Mouse (Mus musculus): Measurements from ENCODE around the gene Atp10a. TPM values are rescaled to one million over a fixed set of nuclear protein-coding genes. Genes with fewer than 3 reads are reported as not detected.

The Atp10a gene
- polyA plus RNA-seq, 1 experiment from 2014 or later = 3.2 TPM

DNA sequence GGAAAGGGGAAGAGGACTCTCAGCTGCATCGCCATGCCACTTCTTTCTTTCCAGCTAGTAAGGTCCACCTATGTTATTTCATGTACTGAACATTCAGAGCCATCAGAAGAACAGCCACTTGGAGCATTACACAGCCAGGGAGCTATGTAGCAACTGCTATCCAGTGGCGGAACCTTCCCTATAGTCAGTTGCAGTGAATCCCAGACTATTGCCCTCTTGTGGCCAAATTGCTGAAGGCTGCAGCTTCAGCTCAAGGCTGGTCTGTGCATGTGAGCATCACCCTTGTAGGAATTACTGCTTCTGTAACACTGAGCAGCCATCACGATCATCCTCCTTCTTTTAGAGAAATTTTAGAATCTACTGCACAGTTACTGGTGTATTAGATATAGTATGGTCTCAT, 114.3 kb downstream of the Atp10a start:
- no peak overlapping the region for H3K4me2 ChIP-seq (ENCODE audit: low read length)
- H3K4me1 ChIP-seq (replicated peaks; ENCODE audit: control insufficient read depth, insufficient read depth, low read length) = no peaks in the 10 kb centered on the region
- 75% methylated on average over 3 of the region's 3 CpGs for WGBS
- H3K36me3 ChIP-seq (ENCODE audit: control insufficient read depth, insufficient read depth, low read length) = no peaks in the 10 kb centered on the region
- H3K27me3 ChIP-seq (replicated peaks; ENCODE audit: control insufficient read depth, insufficient read depth, low read length) = no peaks in the 10 kb centered on the region
- no peak overlapping the region for H3K9ac ChIP-seq (ENCODE audit: low read length)
- no peak overlapping the region for H3K4me3 ChIP-seq (ENCODE audit: low read depth, low read length)
- no peak overlapping the region for H3K27ac ChIP-seq (ENCODE audit: low read depth)
- DNase-seq (ENCODE audit: low spot score) (no peak), ATAC-seq (replicated peaks; ENCODE audit: low FRiP score, low TSS enrichment, low read depth) (no peak)
- no peaks in the 10 kb centered on the region for H3K9me3 ChIP-seq (ENCODE audit: control insufficient read depth, low read length)

DNA sequence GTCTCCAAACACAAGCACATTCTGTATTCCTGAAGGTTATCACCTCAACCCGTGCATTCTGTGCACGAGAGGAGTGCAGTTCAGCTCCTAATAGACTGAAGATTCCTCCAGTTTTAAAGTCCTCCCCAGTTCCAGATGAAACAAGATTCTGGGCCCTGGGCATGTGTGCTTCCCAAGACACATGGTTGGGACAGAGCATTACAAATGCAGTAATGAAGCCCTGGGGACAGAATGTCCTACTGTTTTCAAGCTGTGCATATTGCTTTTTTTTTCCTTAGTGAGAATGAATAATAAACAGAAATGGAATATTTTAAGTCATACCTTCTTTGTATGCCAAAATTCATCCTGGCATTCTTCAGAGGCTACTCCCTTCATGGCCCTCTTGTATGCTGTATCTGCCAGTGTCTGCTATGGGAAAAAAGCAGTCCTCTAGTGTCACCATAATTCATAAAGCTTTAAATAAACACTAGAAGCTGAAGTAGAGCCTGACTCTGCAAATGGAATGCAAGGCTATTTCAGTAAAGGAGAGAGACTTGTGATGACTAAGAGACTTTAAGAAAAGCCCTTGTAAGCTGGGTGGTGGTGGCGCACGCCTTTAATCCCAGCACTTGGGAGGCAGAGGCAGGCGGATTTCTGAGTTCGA, 116.2 kb downstream of the Atp10a start:
- Histone ChIP-seq H3K4me1 (replicated peaks; ENCODE audit: control insufficient read depth, insufficient read depth, low read length) (no peaks in the 10 kb centered on the region), H3K9me3 (ENCODE audit: control insufficient read depth, low read length) (no peaks in the 10 kb centered on the region), H3K9ac (ENCODE audit: low read length) (no peak overlapping the region), H3K27me3 (replicated peaks; ENCODE audit: control insufficient read depth, insufficient read depth, low read length) (no peaks in the 10 kb centered on the region), H3K4me3 (ENCODE audit: low read depth, low read length) (no peak overlapping the region), H3K4me2 (ENCODE audit: low read length) (no peak overlapping the region), H3K36me3 (ENCODE audit: control insufficient read depth, insufficient read depth, low read length) (no peaks in the 10 kb centered on the region), H3K27ac (ENCODE audit: low read depth) (no peak overlapping the region)
- ATAC-seq (replicated peaks; ENCODE audit: low FRiP score, low TSS enrichment, low read depth) (no peak), DNase-seq (ENCODE audit: low spot score) (no peak)
- WGBS = 69% methylated on average over 6 of the region's 6 CpGs

DNA sequence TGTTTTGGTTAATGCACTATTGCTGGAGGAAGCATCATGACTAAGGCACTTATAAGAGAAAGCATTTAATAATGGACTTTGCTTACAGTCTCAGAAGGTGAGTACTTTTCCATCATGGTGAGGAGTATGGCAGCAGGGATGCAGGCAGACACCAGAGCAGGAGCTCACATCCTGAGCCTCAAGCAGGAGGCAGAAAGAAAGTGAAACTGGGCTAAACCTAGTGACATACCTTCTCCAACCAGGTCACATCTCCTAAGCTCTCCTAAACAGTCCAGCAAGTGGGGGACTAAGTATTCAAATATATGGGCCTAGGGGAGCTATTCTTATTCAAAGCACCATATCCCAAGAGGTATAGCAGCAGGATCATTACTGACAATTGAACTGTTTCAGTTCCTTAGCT, 123.2 kb downstream of the Atp10a start:
- Histone ChIP-seq H3K27ac (ENCODE audit: low read depth) (no peak overlapping the region), H3K4me2 (ENCODE audit: low read length) (no peak overlapping the region), H3K9me3 (ENCODE audit: control insufficient read depth, low read length) (no peaks in the 10 kb centered on the region), H3K36me3 (ENCODE audit: control insufficient read depth, insufficient read depth, low read length) (no peaks in the 10 kb centered on the region), H3K4me3 (ENCODE audit: low read depth, low read length) (no peak overlapping the region), H3K27me3 (replicated peaks; ENCODE audit: control insufficient read depth, insufficient read depth, low read length) (no peaks in the 10 kb centered on the region), H3K9ac (ENCODE audit: low read length) (no peak overlapping the region), H3K4me1 (replicated peaks; ENCODE audit: control insufficient read depth, insufficient read depth, low read length) (no peaks in the 10 kb centered on the region)
- no peak for ATAC-seq (replicated peaks; ENCODE audit: low FRiP score, low TSS enrichment, low read depth)
- DNase-seq (ENCODE audit: low spot score) = no peak

DNA sequence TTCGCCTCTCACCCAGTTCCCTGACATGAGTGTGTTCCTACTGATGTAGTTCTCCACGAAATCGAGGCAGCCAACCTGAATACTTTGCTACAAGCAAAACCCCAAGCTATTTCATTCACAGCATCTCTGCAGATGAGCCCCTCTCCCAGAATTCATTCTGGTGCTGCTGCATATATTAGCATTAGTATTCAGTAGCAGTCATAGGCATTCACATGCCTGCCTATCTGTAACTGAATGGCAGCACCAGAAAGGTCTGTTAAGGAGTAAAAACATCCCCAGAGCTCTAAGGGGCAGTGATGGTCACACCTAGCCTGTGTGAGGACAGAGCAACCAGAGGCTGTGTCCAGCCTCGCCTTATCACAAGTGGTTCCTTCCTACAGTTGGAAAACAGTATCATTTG, 131.0 kb downstream of the Atp10a start:
- ATAC-seq (replicated peaks; ENCODE audit: low FRiP score, low TSS enrichment, low read depth) (no peak), DNase-seq (ENCODE audit: low spot score) (no peak)
- Histone ChIP-seq H3K4me1 (replicated peaks; ENCODE audit: control insufficient read depth, insufficient read depth, low read length) (peaks cover 13% of the 10 kb centered on the region; the same call in 1 of the 2 replicates), H3K9me3 (ENCODE audit: control insufficient read depth, low read length) (no peaks in the 10 kb centered on the region), H3K4me3 (ENCODE audit: low read depth, low read length) (no peak overlapping the region), H3K36me3 (ENCODE audit: control insufficient read depth, insufficient read depth, low read length) (no peaks in the 10 kb centered on the region), H3K27ac (ENCODE audit: low read depth) (no peak overlapping the region), H3K9ac (ENCODE audit: low read length) (no peak overlapping the region), H3K4me2 (ENCODE audit: low read length) (no peak overlapping the region), H3K27me3 (replicated peaks; ENCODE audit: control insufficient read depth, insufficient read depth, low read length) (no peaks in the 10 kb centered on the region)
- WGBS = 88% methylated on average over 4 of the region's 4 CpGs

DNA sequence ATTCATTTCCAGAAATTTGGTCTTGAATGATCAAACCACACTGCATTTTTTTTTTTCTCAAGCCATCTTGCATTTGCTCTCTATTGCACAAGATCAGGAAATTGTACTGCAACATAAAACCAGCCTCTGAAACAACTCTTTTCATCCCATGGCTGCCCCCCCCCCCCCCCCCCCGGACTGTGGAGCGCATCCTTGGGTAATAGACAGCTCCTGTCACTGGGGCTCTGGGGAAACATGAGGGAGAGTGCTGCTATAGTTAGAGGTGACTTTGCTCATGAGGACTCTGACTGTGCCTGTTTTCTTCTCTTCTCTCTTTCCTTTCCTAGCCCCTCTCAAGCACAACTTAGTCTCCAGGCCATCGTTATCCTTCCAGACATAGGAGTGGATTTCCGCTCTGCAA, 131.6 kb downstream of the Atp10a start:
- H3K27ac ChIP-seq (ENCODE audit: low read depth) = peak overlapping the region; percentile 51; the same call in 1 of the 2 replicates
- H3K4me2 ChIP-seq (ENCODE audit: low read length) = no peak overlapping the region
- H3K9ac ChIP-seq (ENCODE audit: low read length) = no peak overlapping the region
- ATAC-seq (replicated peaks; ENCODE audit: low FRiP score, low TSS enrichment, low read depth) (no peak), DNase-seq (ENCODE audit: low spot score) (no peak)
- no peaks in the 10 kb centered on the region for H3K36me3 ChIP-seq (ENCODE audit: control insufficient read depth, insufficient read depth, low read length)
- WGBS = 47% methylated on average over 4 of the region's 4 CpGs
- no peaks in the 10 kb centered on the region for H3K27me3 ChIP-seq (replicated peaks; ENCODE audit: control insufficient read depth, insufficient read depth, low read length)
- no peak overlapping the region for H3K4me3 ChIP-seq (ENCODE audit: low read depth, low read length)
- peaks cover 13% of the 10 kb centered on the region; the same call in 1 of the 2 replicates for H3K4me1 ChIP-seq (replicated peaks; ENCODE audit: control insufficient read depth, insufficient read depth, low read length)
- H3K9me3 ChIP-seq (ENCODE audit: control insufficient read depth, low read length) = no peaks in the 10 kb centered on the region

DNA sequence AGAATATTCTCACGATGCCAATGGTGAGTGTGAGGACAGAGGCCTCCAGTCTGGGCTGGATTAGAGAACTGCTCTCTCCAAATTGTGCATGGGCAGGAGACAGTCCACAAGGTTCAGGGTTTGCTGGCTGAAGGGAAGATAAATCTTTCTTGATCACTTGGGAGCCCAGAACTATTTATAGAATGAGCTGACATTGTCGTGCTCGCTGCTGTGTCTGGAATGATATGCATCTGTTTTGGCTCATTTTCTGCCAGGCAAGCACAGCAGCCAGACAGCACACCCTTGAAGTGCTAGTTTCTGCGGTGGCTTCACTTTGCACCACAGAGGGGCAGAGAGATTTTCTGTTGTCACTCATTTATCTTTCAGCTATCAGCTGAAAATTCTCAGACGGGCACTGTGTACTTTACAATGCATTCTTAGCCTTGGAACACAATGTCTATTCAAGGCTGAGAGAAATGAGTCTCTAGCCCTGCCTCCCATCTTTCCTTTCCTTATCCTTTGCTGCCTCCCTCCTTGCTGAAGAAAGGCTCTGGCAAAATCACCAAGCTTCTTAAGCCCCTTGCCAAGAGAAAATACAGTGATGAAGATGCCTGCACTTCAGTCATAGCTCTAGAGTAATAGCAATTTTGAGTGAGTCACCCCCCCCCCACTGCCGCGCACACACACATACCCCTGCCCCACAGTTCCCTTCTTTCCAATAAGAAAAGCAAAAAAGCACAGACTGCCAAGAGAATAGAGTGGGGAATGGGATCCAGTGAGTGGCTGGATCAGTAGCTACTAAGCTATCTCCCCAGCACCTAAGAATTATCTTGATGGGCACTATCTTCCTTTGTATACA, 132.7 kb downstream of the Atp10a start:
- WGBS = 26% methylated on average over 7 of the region's 7 CpGs
- Histone ChIP-seq H3K4me3 (ENCODE audit: low read depth, low read length) (no peak overlapping the region), H3K4me2 (ENCODE audit: low read length) (peak overlapping the region; percentile 26; the same call in 1 of the 2 replicates), H3K27me3 (replicated peaks; ENCODE audit: control insufficient read depth, insufficient read depth, low read length) (no peaks in the 10 kb centered on the region), H3K36me3 (ENCODE audit: control insufficient read depth, insufficient read depth, low read length) (no peaks in the 10 kb centered on the region), H3K4me1 (replicated peaks; ENCODE audit: control insufficient read depth, insufficient read depth, low read length) (peaks cover 13% of the 10 kb centered on the region; the same call in 1 of the 2 replicates), H3K9me3 (ENCODE audit: control insufficient read depth, low read length) (no peaks in the 10 kb centered on the region), H3K27ac (ENCODE audit: low read depth) (peak overlapping the region; percentile 51; the same call in 1 of the 2 replicates), H3K9ac (ENCODE audit: low read length) (no peak overlapping the region)
- ATAC-seq (replicated peaks; ENCODE audit: low FRiP score, low TSS enrichment, low read depth) (peak; percentile 47; the same call in 1 of the 2 replicates), DNase-seq (ENCODE audit: low spot score) (no peak)

DNA sequence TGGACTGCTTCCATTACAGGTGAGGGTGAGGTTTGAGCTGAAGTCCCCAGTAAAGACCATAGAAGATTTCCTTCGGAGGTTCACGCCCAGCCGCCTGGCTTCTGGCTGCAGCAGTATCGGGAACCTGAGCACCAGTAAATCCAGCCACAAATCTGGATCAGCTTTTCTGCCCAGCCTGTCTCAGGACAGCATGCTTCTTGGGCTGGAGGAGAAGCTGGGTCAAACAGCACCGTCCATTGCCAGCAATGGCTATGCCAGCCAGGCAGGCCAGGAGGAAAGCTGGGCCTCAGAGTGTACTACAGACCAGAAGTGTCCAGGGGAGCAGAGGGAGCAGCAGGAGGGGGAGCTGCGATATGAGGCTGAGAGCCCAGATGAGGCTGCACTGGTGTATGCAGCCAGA, 141.3 kb downstream of the Atp10a start:
- Histone ChIP-seq H3K9ac (ENCODE audit: low read length) (no peak overlapping the region), H3K27ac (ENCODE audit: low read depth) (no peak overlapping the region), H3K9me3 (ENCODE audit: control insufficient read depth, low read length) (no peaks in the 10 kb centered on the region), H3K4me1 (replicated peaks; ENCODE audit: control insufficient read depth, insufficient read depth, low read length) (no peaks in the 10 kb centered on the region), H3K27me3 (replicated peaks; ENCODE audit: control insufficient read depth, insufficient read depth, low read length) (no peaks in the 10 kb centered on the region), H3K36me3 (ENCODE audit: control insufficient read depth, insufficient read depth, low read length) (no peaks in the 10 kb centered on the region), H3K4me3 (ENCODE audit: low read depth, low read length) (no peak overlapping the region), H3K4me2 (ENCODE audit: low read length) (no peak overlapping the region)
- ATAC-seq (replicated peaks; ENCODE audit: low FRiP score, low TSS enrichment, low read depth) (no peak), DNase-seq (ENCODE audit: low spot score) (no peak)
- WGBS = 95% methylated on average over 6 of the region's 6 CpGs

DNA sequence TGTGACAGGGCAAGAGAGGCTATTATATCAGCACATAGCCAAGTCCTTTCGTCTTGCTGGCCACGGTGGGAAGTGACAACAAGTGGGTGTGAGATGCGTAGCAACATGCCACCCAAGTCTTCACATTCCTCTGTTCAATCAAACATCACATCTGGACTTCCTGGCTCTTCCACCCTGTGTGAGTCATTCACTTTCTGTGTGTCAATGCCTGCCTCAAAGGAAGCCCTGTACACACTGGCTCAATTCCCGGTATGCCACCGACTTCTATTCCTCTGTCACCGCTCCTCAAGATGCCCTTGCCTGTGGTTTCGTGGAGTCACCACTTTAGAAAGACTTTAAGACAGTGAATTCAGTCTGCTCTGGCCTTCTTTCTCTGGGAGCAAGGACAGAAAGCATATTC, 144.9 kb downstream of the Atp10a start:
- no peak for ATAC-seq (replicated peaks; ENCODE audit: low FRiP score, low TSS enrichment, low read depth)
- H3K36me3 ChIP-seq (ENCODE audit: control insufficient read depth, insufficient read depth, low read length) = 0 out of 2 replicates have a peak, but pooled peaks cover 4% of the 10 kb centered on the region
- H3K4me1 ChIP-seq (replicated peaks; ENCODE audit: control insufficient read depth, insufficient read depth, low read length) = no peaks in the 10 kb centered on the region

More for the DNA sequence above, 144.9 kb downstream of the Atp10a start:
- no peak for DNase-seq (ENCODE audit: low spot score)
- Histone ChIP-seq H3K9ac (ENCODE audit: low read length) (no peak overlapping the region), H3K4me2 (ENCODE audit: low read length) (no peak overlapping the region), H3K27me3 (replicated peaks; ENCODE audit: control insufficient read depth, insufficient read depth, low read length) (no peaks in the 10 kb centered on the region), H3K9me3 (ENCODE audit: control insufficient read depth, low read length) (no peaks in the 10 kb centered on the region), H3K4me3 (ENCODE audit: low read depth, low read length) (no peak overlapping the region), H3K27ac (ENCODE audit: low read depth) (no peak overlapping the region)
- 89% methylated on average over 7 of the region's 7 CpGs for WGBS
